Mouse (Mus musculus): ENCODE measurements around the gene Tarm1. TPM values are rescaled to one million over a fixed set of nuclear protein-coding genes. Genes with fewer than 3 reads are reported as not detected.

The Tarm1 gene
- total RNA-seq (2021) (not detected), polyA plus RNA-seq (2012; rRNA removed) (0.16 and 0.20 TPM in 2 replicates)
- long read RNA-seq = 0 reads

DNA sequence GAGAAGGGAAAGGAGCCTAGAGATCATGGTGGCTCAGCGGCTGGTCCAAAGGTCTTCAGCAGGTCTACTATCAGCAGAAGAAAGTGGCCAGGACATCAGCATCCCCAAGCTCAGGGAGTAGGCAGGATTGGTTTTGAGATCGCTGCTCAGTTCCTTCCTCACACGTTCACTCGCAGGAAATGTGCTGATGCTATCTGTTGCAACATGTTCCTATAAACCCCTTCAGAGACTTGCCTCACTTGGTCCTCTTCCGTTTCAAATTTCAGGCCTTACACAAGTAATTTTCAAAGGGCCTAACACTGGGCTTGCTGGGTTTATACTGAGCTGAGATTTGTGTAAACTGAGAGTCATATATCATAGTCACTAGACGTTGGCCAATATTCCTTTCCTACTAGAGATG, at the start of gene Tarm1:
TSS of gene Tarm1 (minus strand) at position 186 of the 400 bp plus-strand sequence.
- TF ChIP-seq CTCF (IDR thresholded peaks at IDR 0.05) = no peak
- TF ChIP-seq EP300 (IDR thresholded peaks at IDR 0.05; ENCODE audit: insufficient read depth, low read depth, low read length) = no peak
- no peak for TF ChIP-seq POLR2A (IDR thresholded peaks at IDR 0.05; ENCODE audit: insufficient read depth, low read depth, low read length)
- 59% methylated on average over 6 of the region's 6 CpGs for WGBS
- DNase-seq = no peak
- Histone ChIP-seq H3K27me3 (ENCODE audit: control insufficient read depth, insufficient read depth, low read length) (no peaks in the 10 kb centered on the region), H3K9ac (ENCODE audit: low read depth, low read length) (no peak within 1 kb of the TSS), H3K36me3 (ENCODE audit: control insufficient read depth, insufficient read depth, low read length) (no peaks in the 10 kb centered on the region), H3K27ac (no peak within 1 kb of the TSS), H3K4me1 (ENCODE audit: control insufficient read depth, insufficient read depth, low read length) (no peaks in the 10 kb centered on the region), H3K79me2 (replicated peaks; ENCODE audit: control insufficient read depth, insufficient read depth, low read length) (no peaks in the 10 kb centered on the region), H3K4me3 (no peak within 1 kb of the TSS)
- intact Hi-C loops (cut with DNase I) = no loop called here

DNA sequence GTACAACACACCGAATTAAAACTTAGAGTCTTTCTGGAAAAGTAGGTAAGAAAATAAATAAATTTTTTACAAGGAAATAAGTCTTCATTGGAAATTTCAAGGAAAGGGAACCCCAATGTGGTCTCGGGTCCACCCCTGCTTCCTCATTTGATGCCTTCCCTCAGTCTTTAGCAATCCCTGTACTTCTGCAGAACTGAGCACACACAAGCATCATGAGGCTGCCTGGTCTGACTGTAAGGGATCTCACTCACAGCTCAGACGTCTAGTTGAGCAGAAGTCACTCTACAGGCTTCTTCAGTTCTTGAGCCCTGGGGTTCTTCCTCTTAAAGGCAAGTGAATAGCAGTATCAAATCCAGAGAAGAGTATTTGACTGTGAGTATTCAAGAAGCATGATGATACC, 3.5 kb upstream of the Tarm1 start:
- intact Hi-C loops (cut with DNase I) = no loop called here
- no peak overlapping the region for H3K4me3 ChIP-seq
- TF ChIP-seq POLR2A (IDR thresholded peaks at IDR 0.05; ENCODE audit: insufficient read depth, low read depth, low read length) (no peak), CTCF (IDR thresholded peaks at IDR 0.05) (no peak), EP300 (IDR thresholded peaks at IDR 0.05; ENCODE audit: insufficient read depth, low read depth, low read length) (no peak)
- H3K27me3 ChIP-seq (ENCODE audit: control insufficient read depth, insufficient read depth, low read length) = no peaks in the 10 kb centered on the region
- H3K9ac ChIP-seq (ENCODE audit: low read depth, low read length) = no peak overlapping the region
- H3K27ac ChIP-seq = no peak overlapping the region
- no peaks in the 10 kb centered on the region for H3K79me2 ChIP-seq (replicated peaks; ENCODE audit: control insufficient read depth, insufficient read depth, low read length)
- WGBS = 71% methylated on average over 3 of the region's 3 CpGs
- no peaks in the 10 kb centered on the region for H3K4me1 ChIP-seq (ENCODE audit: control insufficient read depth, insufficient read depth, low read length)
- DNase-seq = no peak
- no peaks in the 10 kb centered on the region for H3K36me3 ChIP-seq (ENCODE audit: control insufficient read depth, insufficient read depth, low read length)

DNA sequence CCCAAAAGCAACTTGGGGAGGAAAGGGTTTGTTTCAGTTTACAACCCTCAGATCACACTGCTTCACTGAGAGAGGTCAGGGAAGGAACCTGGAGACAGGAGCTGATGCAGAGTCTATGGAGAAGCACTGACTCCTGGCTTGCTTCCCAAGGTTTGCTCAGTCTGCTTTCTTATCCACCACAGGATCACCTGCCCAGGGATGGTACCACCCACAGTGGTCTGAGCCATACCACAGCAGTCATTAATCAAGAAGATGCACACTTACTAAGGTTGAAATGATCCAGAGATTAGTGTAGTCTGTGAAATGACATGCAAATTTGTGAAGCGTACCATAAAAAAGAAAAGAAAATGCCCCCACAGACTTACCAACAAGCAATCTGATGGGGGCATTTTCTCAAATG, 2.0 kb downstream of the Tarm1 start:
- no peak overlapping the region for H3K9ac ChIP-seq (ENCODE audit: low read depth, low read length)
- H3K4me1 ChIP-seq (ENCODE audit: control insufficient read depth, insufficient read depth, low read length) = no peaks in the 10 kb centered on the region
- TF ChIP-seq POLR2A (IDR thresholded peaks at IDR 0.05; ENCODE audit: insufficient read depth, low read depth, low read length) = no peak
- no peak for TF ChIP-seq EP300 (IDR thresholded peaks at IDR 0.05; ENCODE audit: insufficient read depth, low read depth, low read length)
- no peak for TF ChIP-seq CTCF (IDR thresholded peaks at IDR 0.05)
- no peaks in the 10 kb centered on the region for H3K27me3 ChIP-seq (ENCODE audit: control insufficient read depth, insufficient read depth, low read length)
- no peaks in the 10 kb centered on the region for H3K79me2 ChIP-seq (replicated peaks; ENCODE audit: control insufficient read depth, insufficient read depth, low read length)
- intact Hi-C loops (cut with DNase I) = no loop called here
- 94% methylated on average over 1 of the region's 1 CpGs for WGBS
- DNase-seq = no peak
- H3K4me3 ChIP-seq = no peak overlapping the region
- H3K27ac ChIP-seq = no peak overlapping the region
- H3K36me3 ChIP-seq (ENCODE audit: control insufficient read depth, insufficient read depth, low read length) = no peaks in the 10 kb centered on the region

DNA sequence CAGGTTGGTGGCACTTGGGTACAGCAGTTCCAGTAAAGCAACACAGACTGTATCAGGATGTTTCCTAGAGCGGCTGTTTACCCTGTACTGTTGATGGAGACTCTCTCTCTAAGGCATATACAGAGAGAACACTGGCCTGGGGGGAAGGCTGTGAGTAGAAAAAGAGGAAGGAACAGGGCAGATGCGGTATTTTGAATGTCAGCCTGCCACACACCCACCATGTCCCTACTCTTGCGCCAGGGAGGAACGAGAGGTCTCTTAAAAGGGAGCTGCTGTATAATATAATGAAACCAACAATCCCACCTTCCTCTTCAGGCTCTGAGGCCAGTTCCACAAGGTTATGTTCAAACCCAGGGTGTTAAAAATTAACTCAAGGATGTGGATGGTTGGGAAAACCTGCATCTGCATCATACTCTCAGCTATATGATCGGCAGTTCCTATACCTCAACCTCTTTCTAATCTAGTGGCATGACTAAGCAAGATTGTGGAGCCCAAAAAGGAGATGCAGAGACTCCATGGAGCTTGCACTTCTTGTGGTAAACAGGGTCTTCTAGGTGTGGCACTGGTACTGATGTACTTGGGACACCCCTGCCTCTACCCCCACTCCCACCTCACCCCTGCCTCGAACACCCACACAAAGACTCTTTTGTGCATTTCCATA, 20.3 kb downstream of the Tarm1 start:
- Histone ChIP-seq H3K27ac (no peak overlapping the region), H3K9ac (ENCODE audit: low read depth, low read length) (no peak overlapping the region), H3K27me3 (ENCODE audit: control insufficient read depth, insufficient read depth, low read length) (no peaks in the 10 kb centered on the region), H3K36me3 (ENCODE audit: control insufficient read depth, insufficient read depth, low read length) (no peaks in the 10 kb centered on the region), H3K79me2 (replicated peaks; ENCODE audit: control insufficient read depth, insufficient read depth, low read length) (no peaks in the 10 kb centered on the region), H3K4me3 (no peak overlapping the region), H3K4me1 (ENCODE audit: control insufficient read depth, insufficient read depth, low read length) (no peaks in the 10 kb centered on the region)
- DNase-seq = no peak
- 70% methylated on average over 6 of the region's 6 CpGs for WGBS
- TF ChIP-seq CTCF (IDR thresholded peaks at IDR 0.05) = no peak
- no peak for TF ChIP-seq EP300 (IDR thresholded peaks at IDR 0.05; ENCODE audit: insufficient read depth, low read depth, low read length)
- no peak for TF ChIP-seq POLR2A (IDR thresholded peaks at IDR 0.05; ENCODE audit: insufficient read depth, low read depth, low read length)
- intact Hi-C loops (cut with DNase I) = no loop called here

DNA sequence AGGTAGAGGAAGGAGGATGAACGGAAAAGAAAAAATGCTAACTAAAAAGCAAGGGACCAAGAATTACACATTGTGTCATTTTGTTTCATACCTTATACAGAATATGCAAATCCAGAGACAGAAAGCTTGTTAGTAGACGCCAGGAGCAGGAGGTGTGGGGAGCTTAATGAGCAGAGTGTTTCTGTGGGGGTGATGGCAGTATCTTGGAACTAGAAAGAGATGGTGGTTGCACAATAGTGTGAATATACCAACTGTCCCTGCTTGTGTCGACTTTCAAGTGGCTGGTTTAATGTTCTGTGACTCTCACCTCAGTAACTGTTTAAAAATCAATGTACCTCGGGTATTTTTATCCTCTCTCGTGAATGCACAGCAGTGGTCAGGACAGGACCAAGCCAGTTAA, 25.7 kb downstream of the Tarm1 start:
- no peaks in the 10 kb centered on the region for H3K4me1 ChIP-seq (ENCODE audit: control insufficient read depth, insufficient read depth, low read length)
- H3K79me2 ChIP-seq (replicated peaks; ENCODE audit: control insufficient read depth, insufficient read depth, low read length) = no peaks in the 10 kb centered on the region
- intact Hi-C loops (cut with DNase I) = no loop called here
- WGBS = 71% methylated on average over 5 of the region's 5 CpGs
- no peak overlapping the region for H3K9ac ChIP-seq (ENCODE audit: low read depth, low read length)
- H3K4me3 ChIP-seq = no peak overlapping the region
- H3K36me3 ChIP-seq (ENCODE audit: control insufficient read depth, insufficient read depth, low read length) = no peaks in the 10 kb centered on the region
- no peak overlapping the region for H3K27ac ChIP-seq
- TF ChIP-seq POLR2A (IDR thresholded peaks at IDR 0.05; ENCODE audit: insufficient read depth, low read depth, low read length) (no peak), CTCF (IDR thresholded peaks at IDR 0.05) (no peak), EP300 (IDR thresholded peaks at IDR 0.05; ENCODE audit: insufficient read depth, low read depth, low read length) (no peak)
- no peak for DNase-seq
- H3K27me3 ChIP-seq (ENCODE audit: control insufficient read depth, insufficient read depth, low read length) = no peaks in the 10 kb centered on the region

DNA sequence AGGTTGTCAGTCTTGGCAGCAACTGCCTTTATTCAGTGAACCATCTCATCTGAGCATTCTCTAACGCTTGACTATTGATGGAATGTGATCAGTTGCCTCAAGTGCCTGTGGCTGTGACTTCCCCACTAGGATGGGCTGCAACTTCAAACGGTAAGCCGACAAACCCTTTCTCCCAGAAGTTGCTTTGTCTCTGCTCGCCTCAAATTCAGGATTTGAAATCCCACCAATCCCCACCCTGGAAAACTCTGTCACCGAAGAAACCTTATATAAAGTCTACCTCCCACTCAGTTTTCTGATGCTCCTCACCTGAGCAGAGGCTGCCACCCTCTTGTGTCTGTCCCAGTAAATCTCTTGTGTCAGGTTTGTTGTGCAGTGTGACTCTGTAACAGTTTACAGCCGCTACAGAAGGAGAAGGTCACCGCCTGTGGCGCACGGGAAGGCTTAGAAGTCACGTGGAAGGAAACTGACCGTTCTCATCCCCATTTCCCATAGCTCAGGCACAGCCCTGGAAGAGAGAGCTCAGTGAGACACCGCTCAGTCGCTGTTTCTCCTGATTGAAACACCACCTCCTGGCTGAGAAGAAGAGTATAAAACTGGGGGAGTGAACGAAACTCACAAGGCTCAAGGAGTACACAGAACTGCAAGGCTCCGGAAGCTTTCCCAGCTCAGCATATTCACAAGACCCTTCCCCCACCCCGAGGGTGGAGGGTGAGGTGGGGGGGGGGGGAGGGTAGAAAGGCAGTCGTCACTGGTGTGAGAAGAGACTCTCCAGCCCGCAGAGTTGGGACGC, 27.9 kb downstream of the Tarm1 start:
- Histone ChIP-seq H3K79me2 (replicated peaks; ENCODE audit: control insufficient read depth, insufficient read depth, low read length) (no peaks in the 10 kb centered on the region), H3K4me1 (ENCODE audit: control insufficient read depth, insufficient read depth, low read length) (no peaks in the 10 kb centered on the region), H3K36me3 (ENCODE audit: control insufficient read depth, insufficient read depth, low read length) (no peaks in the 10 kb centered on the region), H3K4me3 (no peak overlapping the region), H3K27ac (no peak overlapping the region), H3K27me3 (ENCODE audit: control insufficient read depth, insufficient read depth, low read length) (no peaks in the 10 kb centered on the region), H3K9ac (ENCODE audit: low read depth, low read length) (no peak overlapping the region)
- 12% methylated on average over 19 of the region's 19 CpGs for WGBS
- intact Hi-C loops (cut with DNase I) = no loop called here
- TF ChIP-seq EP300 (IDR thresholded peaks at IDR 0.05; ENCODE audit: insufficient read depth, low read depth, low read length) (no peak), POLR2A (IDR thresholded peaks at IDR 0.05; ENCODE audit: insufficient read depth, low read depth, low read length) (no peak), CTCF (IDR thresholded peaks at IDR 0.05) (no peak)
- DNase-seq = no peak
